Mouse (Mus musculus) kidney, embryonic 16.5 days (tissue): ENCODE data around the gene Scel. TPM values are rescaled to one million over a fixed set of nuclear protein-coding genes. Genes with fewer than 3 reads are reported as not detected.

Experiments used
- ATAC-seq: fragments of 200-750 bp; cut with Nextera tagmentation; 2 replicates; pipeline ENCODE4 v1.8.0; 2017; ENCODE audit warnings: moderate TSS enrichment; ENCODE audit not compliant: low FRiP score, low TSS enrichment
- H3K27ac ChIP-seq: fragments of 300-500 bp; sonication (generic); 2 replicates; pipeline ENCODE4 v1.5.1; 2014; ENCODE audit warnings: low read length
- H3K27me3 ChIP-seq: fragments of 300-500 bp; sonication (generic); 2 replicates; pipeline ENCODE4 v1.6.1; 2014; ENCODE audit warnings: low read length, control low read depth, mixed read lengths; ENCODE audit not compliant: insufficient read depth
- H3K36me3 ChIP-seq: fragments of 300-500 bp; sonication (generic); 2 replicates; pipeline ENCODE4 v1.6.1; 2014; ENCODE audit warnings: low read length, control low read depth, mixed read lengths; ENCODE audit not compliant: insufficient read depth
- H3K4me1 ChIP-seq: fragments of 300-500 bp; sonication (generic); 2 replicates; pipeline ENCODE4 v1.6.1; 2014; ENCODE audit warnings: low read length, control low read depth, mixed read lengths; ENCODE audit not compliant: insufficient read depth
- H3K4me2 ChIP-seq: fragments of 300-500 bp; sonication (generic); replicated peaks from 2 replicates; pipeline ENCODE4 v1.6.1; 2014; ENCODE audit warnings: low read depth, low read length
- H3K4me3 ChIP-seq: fragments of 300-500 bp; sonication (generic); 2 replicates; pipeline ENCODE4 v1.5.1; 2014; ENCODE audit warnings: mild to moderate bottlenecking, low read length
- H3K9ac ChIP-seq: fragments of 300-500 bp; sonication (generic); replicated peaks from 2 replicates; pipeline ENCODE4 v1.6.1; 2014; ENCODE audit warnings: low read length
- H3K9me3 ChIP-seq: fragments of 300-500 bp; sonication (generic); 2 replicates; pipeline ENCODE4 v1.6.1; 2016; ENCODE audit warnings: low read length, control low read depth
- WGBS: fragments of 180-500 bp; shearing (Covaris S2); extraction: QIAGEN DNeasy Blood & Tissue Kit; methylation state at CpG from one replicate; pipeline ENCODE4 v1.1.7; 2014; 5-methylcytosine and 5-hydroxymethylcytosine counted together
- microRNA-seq: library from miRNA; unstranded; fragments of <30 nt; microRNA quantifications from one replicate; pipeline ENCODE4, GENCODE M21; 2016
- polyA plus RNA-seq: library from polyadenylated mRNA; unstranded; fragments of >200 nt; fragmentation: Nextera tagmentation; extraction: Ambion mirVana; gene quantifications from 2 replicates; pipeline ENCODE4 v1.2.1, GENCODE M21; 2015

Scel gene
- polyA plus RNA-seq, 1 experiment from 2014 or later: 2.7 TPM

- Histone ChIP-seq H3K4me1 (peaks cover 7% of the 10 kb centered on the region), H3K4me3 (no peak overlapping the region), H3K27ac (no peak overlapping the region), H3K9me3 (no peaks in the 10 kb centered on the region), H3K36me3 (no peaks in the 10 kb centered on the region), H3K27me3 (peaks cover 20% of the 10 kb centered on the region; the same call in 1 of the 2 replicates), H3K4me2 (no peak overlapping the region), H3K9ac (no peak overlapping the region)
- WGBS: 58% methylated on average over 5 of the region's 5 CpGs
- no peak for ATAC-seq
These were observed 140.7 kb downstream of the Scel start for GRCm38 (mm10) chr14:103653800-103654199.

- H3K4me1 ChIP-seq: peaks cover 5% of the 10 kb centered on the region
- no peaks in the 10 kb centered on the region for H3K36me3 ChIP-seq
- ATAC-seq: no peak
- H3K27ac ChIP-seq: no peak overlapping the region
- H3K4me2 ChIP-seq: no peak overlapping the region
- H3K4me3 ChIP-seq: no peak overlapping the region
- no peak overlapping the region for H3K9ac ChIP-seq
- WGBS: 80% methylated on average over 5 of the region's 5 CpGs
- H3K9me3 ChIP-seq: no peaks in the 10 kb centered on the region
- peaks cover 6% of the 10 kb centered on the region; the same call in 1 of the 2 replicates for H3K27me3 ChIP-seq
These were observed 142.3 kb downstream of the Scel start for GRCm38 (mm10) chr14:103655448-103655847.

GRCm38 (mm10) chr14:103657876-103658275, 144.7 kb downstream of the Scel start:
- no peaks in the 10 kb centered on the region for H3K9me3 ChIP-seq
- no peak overlapping the region for H3K4me3 ChIP-seq
- no peaks in the 10 kb centered on the region for H3K27me3 ChIP-seq
- H3K27ac ChIP-seq: no peak overlapping the region
- ATAC-seq: no peak
- WGBS: 56% methylated on average over 4 of the region's 4 CpGs
- no peaks in the 10 kb centered on the region for H3K36me3 ChIP-seq
- H3K9ac ChIP-seq: no peak overlapping the region
- H3K4me1 ChIP-seq: no peaks in the 10 kb centered on the region
- no peak overlapping the region for H3K4me2 ChIP-seq

Small RNAs within 50 kb of the gene (microRNA-seq; reads per million reads assigned to microRNA genes)
- gene Gm22877: not detected

Other genes with a start within 250 kb of the Scel start
- 17.4 and 19.3 TPM in 2 replicates for gene Mycbp2, start 166.5 kb upstream of the Scel start, polyA plus RNA-seq
- 0.71 and 0.99 TPM in 2 replicates for gene Slain1, start 136.9 kb downstream of the Scel start, polyA plus RNA-seq